ENCODE assay signal across 10 mouse cellular contexts in genomic region chr16:13611399-13611798, GRCm38 (mm10). TPM values are rescaled to one million over a fixed set of nuclear protein-coding genes. Genes with fewer than 3 reads are reported as not detected.
DNase-seq lines count a peak whose midpoint lies in the region; ATAC-seq and TF ChIP-seq lines count a peak whose summit lies in the region.
"Had no signal": no experiment of that assay in that cellular context is flagged by ENCODE, and none has a peak within 500 bp of the region (broad histone marks: within the 10 kb centered on the region; RNA-seq: fewer than 3 reads in every experiment).

No protein-coding gene starts in this region.

- no peak for TF ChIP-seq CTCF in cerebellum, adult 2 months (IDR thresholded peaks at IDR 0.05; ENCODE audit: borderline replicate concordance, insufficient read depth, low read depth, low read length)

- no peak overlapping the region for H3K27ac ChIP-seq in kidney, embryonic 14.5 days (ENCODE audit: low read depth, low read length)
- H3K27ac ChIP-seq in heart, embryonic 15.5 days = peak overlapping the region; percentile 62
- H3K27ac ChIP-seq in stomach, embryonic 15.5 days = peak overlapping the region; percentile 85
- no peak overlapping the region for H3K27ac ChIP-seq in cerebellum, adult 2 months (ENCODE audit: insufficient read depth, low read length)
- H3K27ac ChIP-seq: liver, embryonic 14.5 days had no signal

- H3K4me2 ChIP-seq in kidney, embryonic 14.5 days (replicated peaks; ENCODE audit: low read depth, low read length) = no peak overlapping the region
- H3K4me2 ChIP-seq in heart, embryonic 15.5 days = no peak overlapping the region
- no peak overlapping the region for H3K4me2 ChIP-seq in stomach, embryonic 15.5 days

- no peaks in the 10 kb centered on the region for H3K27me3 ChIP-seq in kidney, embryonic 14.5 days (ENCODE audit: control insufficient read depth, insufficient read depth, low read length)
- H3K27me3 ChIP-seq in heart, embryonic 15.5 days = no peaks in the 10 kb centered on the region
- H3K27me3 ChIP-seq in stomach, embryonic 15.5 days (replicated peaks) = no peaks in the 10 kb centered on the region
- H3K27me3 ChIP-seq in cerebellum, adult 2 months (ENCODE audit: control insufficient read depth, insufficient read depth, low read length) = no peaks in the 10 kb centered on the region
- H3K27me3 ChIP-seq: CH12.LX had no signal

- H3K4me3 ChIP-seq in kidney, embryonic 14.5 days (ENCODE audit: low read length) = no peak overlapping the region
- no peak overlapping the region for H3K4me3 ChIP-seq in heart, embryonic 15.5 days
- no peak overlapping the region for H3K4me3 ChIP-seq in stomach, embryonic 15.5 days (replicated peaks)
- H3K4me3 ChIP-seq in cerebellum, adult 2 months (replicated peaks; ENCODE audit: insufficient read depth, low read depth, low read length) = no peak overlapping the region

- H3K36me3 ChIP-seq in kidney, embryonic 14.5 days (ENCODE audit: control insufficient read depth, insufficient read depth, low read length) = peaks cover 8% of the 10 kb centered on the region; the same call in 1 of the 2 replicates
- H3K36me3 ChIP-seq in heart, embryonic 15.5 days = 0 out of 2 replicates have a peak, but pooled peaks cover 7% of the 10 kb centered on the region
- H3K36me3 ChIP-seq in stomach, embryonic 15.5 days = no peaks in the 10 kb centered on the region

- DNase-seq in kidney, adult 11 months = peak; percentile 38
- DNase-seq in kidney, postnatal 14 days = peak; percentile 58
- no peak for DNase-seq in ovary, postnatal 36 days (ENCODE audit: low spot score)
- no peak for DNase-seq in cerebellum, adult 2 months

- no peaks in the 10 kb centered on the region for H3K9me3 ChIP-seq in kidney, embryonic 14.5 days (ENCODE audit: control insufficient read depth, low read length)
- no peaks in the 10 kb centered on the region for H3K9me3 ChIP-seq in heart, embryonic 15.5 days (replicated peaks)
- no peaks in the 10 kb centered on the region for H3K9me3 ChIP-seq in stomach, embryonic 15.5 days

- H3K9ac ChIP-seq in kidney, embryonic 14.5 days (ENCODE audit: low read depth, low read length) = no peak overlapping the region
- no peak overlapping the region for H3K9ac ChIP-seq in heart, embryonic 15.5 days
- no peak overlapping the region for H3K9ac ChIP-seq in stomach, embryonic 15.5 days
- H3K9ac ChIP-seq: liver, embryonic 14.5 days had no signal

- no peak for TF ChIP-seq POLR2A in cerebellum, adult 2 months (IDR thresholded peaks at IDR 0.05; ENCODE audit: borderline replicate concordance, insufficient read depth, low read length)

- H3K4me1 ChIP-seq in kidney, embryonic 14.5 days (ENCODE audit: control insufficient read depth, insufficient read depth, low read length) = peaks cover 4% of the 10 kb centered on the region; the same call in 1 of the 2 replicates
- peaks cover 18% of the 10 kb centered on the region for H3K4me1 ChIP-seq in heart, embryonic 15.5 days (replicated peaks)
- peaks cover 8% of the 10 kb centered on the region for H3K4me1 ChIP-seq in stomach, embryonic 15.5 days
- H3K4me1 ChIP-seq in cerebellum, adult 2 months (ENCODE audit: control insufficient read depth, insufficient read depth, low read length) = no peaks in the 10 kb centered on the region

- ATAC-seq in kidney, embryonic 14.5 days (ENCODE audit: low FRiP score, low TSS enrichment) = no peak
- ATAC-seq in heart, embryonic 15.5 days (replicated peaks; ENCODE audit: insufficient number of reproducible peaks, insufficient read depth, low FRiP score, low read depth) = peak; percentile 58; the same call in 1 of the 2 replicates
- peak; percentile 87 for ATAC-seq in stomach, embryonic 15.5 days (ENCODE audit: insufficient read depth, low FRiP score, low read depth)
- no peak for ATAC-seq in erythroid progenitor cell, adult 5-6 weeks (replicated peaks; ENCODE audit: low FRiP score, poor library complexity, severe bottlenecking)

RNA-seq across cellular contexts. Expression of gene Parn, which starts 56.6 kb away (rescaled TPM):
- polyA plus RNA-seq in kidney, embryonic 14.5 days (2014; fragmentation: Nextera tagmentation; extraction: Ambion mirVana) = 25.6 and 42.1 TPM in 2 replicates
- polyA plus RNA-seq in heart, embryonic 15.5 days (2015; fragmentation: Nextera tagmentation; extraction: Ambion mirVana) = 25.6 and 30.6 TPM in 2 replicates
- polyA plus RNA-seq in stomach, embryonic 15.5 days (2015; fragmentation: Nextera tagmentation; extraction: Ambion mirVana) = 39.4 and 40.5 TPM in 2 replicates
- 4.2 and 5.4 TPM in 2 replicates for total RNA-seq in erythroid progenitor cell, adult 5-6 weeks (2015; ENCODE audit: low replicate concordance)
- 7.7 and 7.9 TPM in 2 replicates for total RNA-seq in erythroid progenitor cell, adult 5-6 weeks (2017; ENCODE audit: low replicate concordance)
- polyA plus RNA-seq in cerebellum, adult 2 months (2012; rRNA removed) = 25.6 and 27.0 TPM in 2 replicates

Comparison
In these comparisons a context has a peak if more than half of its experiments do, and no peak if none do; other contexts are left out.
1. DNase-seq: peak in kidney, adult 11 months (single experiment) and kidney, postnatal 14 days (single experiment); none in ovary, postnatal 36 days (single experiment) and cerebellum, adult 2 months (0 of 2).
2. ATAC-seq: peak in heart, embryonic 15.5 days (single experiment) and stomach, embryonic 15.5 days (single experiment); none in kidney, embryonic 14.5 days (single experiment) and erythroid progenitor cell, adult 5-6 weeks (single experiment).
3. H3K27ac ChIP-seq: peak in heart, embryonic 15.5 days (single experiment) and stomach, embryonic 15.5 days (single experiment); none in kidney, embryonic 14.5 days (single experiment) and cerebellum, adult 2 months (single experiment).